Mouse (Mus musculus) megakaryocyte-erythroid progenitor cell, adult 5-6 weeks (primary cell): ENCODE measurements around the gene Gm15093. TPM values are rescaled to one million over a fixed set of nuclear protein-coding genes. Genes with fewer than 3 reads are reported as not detected.
"Not testable (repeated sequence)": the region's sequence is repeated elsewhere in the genome, so short reads cannot be mapped to it uniquely, and the experiment has no call there.

Experiments used
- ATAC-seq: replicated peaks from 2 replicates; pipeline ENCODE4 v1.8.0; 2016; ENCODE audit warnings: mild to moderate bottlenecking, inconsistent platforms; ENCODE audit not compliant: severe bottlenecking, poor library complexity, low FRiP score, low TSS enrichment
- total RNA-seq, 2 experiments: library from RNA; stranded (forward) in 1 of 2; stranded (reverse) in 1 of 2; fragments of 200-1000, 215-1000 nt in 1 of 2; fragments of >200 nt in 1 of 2; fragmentation: Nextera tagmentation in 1 of 2; gene quantifications; 2 replicates each; pipeline ENCODE4 v1.2.3; 2014 to 2017

Gene Gm15093
- total RNA-seq (2014; fragmentation: Nextera tagmentation), result not detected in 2 replicates
- not detected in 2 replicates for total RNA-seq (2017)

GRCm38 (mm10) chrX:149272077-149272476 is at the start of gene Gm15093:
Gm15093 (plus strand) TSS chrX:149272377.
- ATAC-seq, result not testable (repeated sequence)

Other genes starting within 250 kb of the Gm15093 start
- not detected in 2 replicates for gene Ott, start 198.1 kb upstream of the Gm15093 start, total RNA-seq (2014; fragmentation: Nextera tagmentation)
- gene Ott, start 198.1 kb upstream of the Gm15093 start, total RNA-seq (2017), result not detected in 2 replicates
- not detected in 2 replicates for gene Gm15085, start 175.2 kb downstream of the Gm15093 start, total RNA-seq (2014; fragmentation: Nextera tagmentation)
- not detected in 2 replicates for gene Gm15085, start 175.2 kb downstream of the Gm15093 start, total RNA-seq (2017)